Mouse (Mus musculus): Measurements from ENCODE around the gene Pde8b.
"Not testable (repeated sequence)": the region's sequence is repeated elsewhere in the genome, so short reads cannot be mapped to it uniquely, and the experiment has no call there.

The Pde8b gene

DNA sequence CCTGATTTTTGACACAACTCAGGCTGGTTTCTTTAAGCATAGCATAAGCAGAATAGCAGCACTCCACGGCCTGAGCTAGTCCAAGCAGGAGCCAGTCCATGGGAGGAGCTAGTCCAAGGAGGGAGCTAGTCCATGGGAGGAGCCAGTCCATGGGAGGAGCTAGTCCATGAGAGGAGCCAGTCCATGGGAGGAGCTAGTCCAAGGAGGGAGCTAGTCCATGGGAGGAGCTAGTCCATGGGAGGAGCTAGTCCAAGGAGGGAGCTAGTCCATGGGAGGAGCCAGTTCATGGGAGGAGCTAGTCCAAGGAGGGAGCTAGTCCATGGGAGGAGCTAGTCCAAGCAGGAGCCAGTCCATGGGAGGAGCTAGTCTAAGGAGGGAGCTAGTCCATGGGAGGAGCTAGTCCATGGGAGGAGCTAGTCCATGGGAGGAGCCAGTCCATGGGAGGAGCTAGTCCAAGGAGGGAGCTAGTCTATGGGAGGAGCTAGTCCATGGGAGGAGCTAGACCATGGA, 34.4 kb downstream of the Pde8b start:
- DNase-seq: not testable (repeated sequence)

DNA sequence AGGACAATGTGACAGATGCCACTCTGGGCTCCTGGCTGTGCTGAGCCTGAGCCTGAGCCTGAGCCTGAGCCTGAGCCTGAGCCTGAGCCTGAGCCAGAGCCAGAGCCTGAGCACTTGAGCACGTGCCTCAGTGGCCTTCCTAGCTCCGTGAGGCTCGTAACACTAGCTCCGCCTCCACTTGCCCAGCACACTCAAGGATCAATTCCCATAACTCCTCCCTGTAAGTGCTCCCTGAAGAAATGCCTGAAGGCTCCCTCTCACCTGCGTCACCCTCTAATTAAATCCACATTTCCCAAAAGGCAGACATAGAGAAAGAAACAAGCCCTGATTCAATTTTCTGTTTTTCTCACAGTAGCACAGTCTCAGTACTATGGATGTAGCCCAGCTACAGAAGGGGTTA, 37.8 kb downstream of the Pde8b start:
- no peak for DNase-seq

DNA sequence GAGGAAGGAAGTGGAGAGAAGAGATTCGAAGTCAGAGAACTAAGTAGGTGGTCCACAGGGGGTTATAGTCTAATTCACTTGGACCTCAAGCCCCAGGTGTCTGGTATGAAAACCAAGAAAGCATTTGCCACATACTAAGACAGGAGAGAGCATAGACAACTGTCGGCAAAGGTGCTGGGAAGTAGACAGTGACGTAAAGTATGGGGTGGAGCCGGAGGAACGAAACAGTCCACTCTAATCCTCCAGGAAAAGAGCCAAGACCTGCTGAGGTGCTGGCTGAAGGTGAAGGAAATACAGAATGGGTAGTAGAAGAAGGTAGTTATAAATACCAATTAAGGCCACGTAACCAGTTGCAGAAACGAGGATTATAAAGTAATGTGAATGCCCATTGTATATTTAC, 42.8 kb downstream of the Pde8b start:
- DNase-seq: not testable (repeated sequence)

DNA sequence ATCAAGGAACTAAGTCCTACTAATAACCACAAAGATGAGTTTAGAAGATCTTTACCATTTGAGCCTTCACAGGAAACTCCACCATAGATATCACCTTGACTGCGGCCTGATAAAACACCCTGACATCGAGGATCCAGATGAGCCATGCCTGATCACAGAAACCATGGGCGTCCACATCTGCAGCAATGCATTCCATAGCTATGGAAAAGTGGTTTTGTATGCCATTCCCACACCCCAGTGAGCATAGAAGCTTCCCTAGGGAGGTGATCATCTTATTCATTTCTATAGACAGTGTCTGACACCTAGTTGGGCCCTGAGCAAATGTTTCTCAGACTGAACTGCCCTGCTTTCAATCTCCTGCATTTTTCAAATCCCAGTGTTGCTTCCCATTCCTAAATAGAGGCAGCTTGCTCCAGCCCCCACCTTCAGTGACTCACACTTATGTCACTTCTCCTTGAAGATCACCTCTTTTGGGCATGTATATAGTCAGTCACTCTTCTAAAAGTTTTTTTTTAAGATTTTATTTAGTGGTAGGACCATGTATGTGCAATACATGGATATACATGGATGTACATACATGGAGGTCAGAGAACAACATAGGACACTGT, 47.9 kb downstream of the Pde8b start:
- DNase-seq: no peak

DNA sequence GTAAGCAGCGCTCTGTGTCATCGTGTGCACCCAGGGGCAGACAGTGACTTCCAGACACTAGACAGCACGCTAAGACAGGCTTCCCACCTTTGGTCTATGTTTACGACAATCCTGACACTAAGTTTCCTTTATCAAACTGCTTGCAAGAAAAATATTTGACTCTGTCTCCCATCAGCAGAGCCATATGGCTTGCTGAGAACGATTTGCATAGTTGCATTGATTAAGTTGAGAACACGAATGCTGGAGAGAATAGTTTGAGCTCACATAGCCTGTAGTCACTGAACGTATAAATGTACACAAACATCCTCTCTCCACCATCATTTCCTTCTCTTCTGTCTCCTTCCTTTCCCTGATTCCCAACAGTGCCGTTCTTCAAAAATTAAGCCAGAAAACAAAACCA, 49.3 kb downstream of the Pde8b start:
- no peak for DNase-seq

DNA sequence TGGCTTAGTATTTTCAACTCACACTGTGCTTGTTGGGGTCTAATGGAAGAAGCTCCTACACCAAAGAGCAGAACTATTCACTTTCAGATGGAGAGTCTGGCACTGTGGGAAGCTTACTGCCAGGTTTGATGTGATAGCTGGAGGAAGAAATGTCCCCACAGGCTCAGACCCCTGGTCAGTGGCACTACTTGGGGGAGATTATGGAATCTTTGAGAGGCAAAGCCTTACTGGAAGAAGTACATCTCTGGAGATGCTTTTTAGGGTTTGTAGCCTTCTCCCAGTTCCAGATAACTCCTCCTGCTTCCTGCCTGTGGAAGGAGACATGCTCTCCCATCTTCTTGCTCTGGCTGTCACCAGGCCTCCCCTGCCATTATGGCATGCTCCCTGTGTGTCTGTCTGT, 50.1 kb downstream of the Pde8b start:
- DNase-seq: no peak

DNA sequence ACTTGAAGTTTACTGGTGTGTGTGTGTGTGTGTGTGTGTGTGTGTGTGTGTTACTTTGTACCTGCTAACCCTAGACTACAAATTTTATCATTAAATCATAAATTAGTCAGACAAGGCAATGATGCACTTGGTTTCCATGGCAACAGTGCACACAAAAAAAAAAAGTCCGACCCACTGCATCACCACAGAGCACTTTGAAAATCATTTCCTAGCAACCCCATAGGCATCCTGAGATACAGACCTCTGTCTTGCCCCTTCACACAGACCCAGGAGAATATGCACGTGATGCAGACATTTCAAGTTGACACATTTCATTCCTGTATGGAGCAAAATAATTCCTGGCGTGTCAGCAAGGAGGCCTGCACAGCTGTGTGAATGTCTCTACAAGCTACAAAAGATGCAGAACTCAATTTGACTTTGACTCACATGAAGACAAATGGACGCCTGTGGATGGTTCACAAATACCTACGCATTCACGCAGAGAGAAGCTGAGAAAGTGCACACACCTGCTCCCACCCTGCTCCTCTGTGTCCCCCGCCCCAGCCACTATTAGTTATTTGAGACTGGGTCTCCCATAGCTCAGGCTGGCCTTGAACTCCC, 53.9 kb downstream of the Pde8b start:
- no peak for DNase-seq

DNA sequence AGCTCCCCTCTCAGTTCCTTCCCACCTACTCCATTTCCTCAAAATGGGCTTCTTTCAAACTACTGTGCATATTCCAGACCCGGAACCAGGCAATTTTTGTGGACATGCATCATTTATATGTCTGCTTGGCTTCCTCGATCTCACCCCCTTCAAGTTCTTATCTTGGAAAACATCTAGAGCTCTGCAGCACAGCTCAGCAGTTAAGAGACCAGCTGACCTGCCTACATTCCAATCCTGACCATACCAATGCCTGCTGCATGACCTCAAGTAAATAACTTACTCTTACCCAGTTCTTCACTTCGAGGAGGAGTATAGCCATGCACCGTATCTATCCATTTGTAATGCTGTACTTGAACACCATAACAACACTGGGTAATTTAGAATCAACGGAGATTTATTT, 58.2 kb downstream of the Pde8b start:
- DNase-seq: no peak

DNA sequence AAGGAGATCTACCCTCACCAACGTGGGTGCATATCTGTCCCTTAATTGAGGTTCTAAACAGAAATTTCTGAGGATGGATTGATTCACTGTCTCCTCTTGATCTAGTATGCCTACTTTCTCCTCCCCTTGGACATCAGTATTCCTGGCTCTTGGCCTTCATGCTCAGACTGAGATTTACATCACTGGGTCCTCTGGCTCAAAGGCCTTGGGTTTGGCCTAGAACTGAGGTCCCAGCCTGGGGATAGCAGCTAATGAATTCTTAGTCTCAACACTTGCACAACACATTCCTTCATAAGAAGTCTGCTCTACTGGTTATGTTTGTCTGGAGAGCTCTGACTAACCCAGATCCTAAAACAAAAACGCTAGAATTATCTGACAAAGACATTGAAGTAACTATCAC, 61.0 kb downstream of the Pde8b start:
- DNase-seq: no peak

DNA sequence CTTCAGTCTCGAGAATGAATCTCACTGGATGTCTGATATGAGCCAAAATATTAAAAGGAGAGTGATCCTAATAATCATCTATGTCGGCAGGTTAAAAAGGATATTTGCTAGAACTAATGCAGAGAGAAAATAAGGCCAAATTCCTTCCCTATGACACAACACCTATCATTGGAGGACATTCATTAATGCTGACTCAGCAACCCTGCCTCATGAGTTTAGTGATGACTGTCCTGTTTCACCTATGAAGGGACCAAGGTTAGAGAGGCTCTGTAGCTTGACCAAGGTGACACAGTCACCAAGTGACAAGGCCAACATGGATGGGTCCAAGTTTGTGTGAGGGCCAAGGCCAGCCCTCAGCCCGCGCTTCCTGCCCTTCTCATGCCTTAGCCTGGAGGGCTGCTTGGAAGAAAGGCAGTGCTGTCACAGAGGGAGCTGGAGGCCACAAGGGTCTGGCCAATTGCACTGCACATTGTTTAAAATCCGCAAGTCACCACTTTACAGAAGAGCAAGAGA, 62.9 kb downstream of the Pde8b start:
- DNase-seq: no peak

DNA sequence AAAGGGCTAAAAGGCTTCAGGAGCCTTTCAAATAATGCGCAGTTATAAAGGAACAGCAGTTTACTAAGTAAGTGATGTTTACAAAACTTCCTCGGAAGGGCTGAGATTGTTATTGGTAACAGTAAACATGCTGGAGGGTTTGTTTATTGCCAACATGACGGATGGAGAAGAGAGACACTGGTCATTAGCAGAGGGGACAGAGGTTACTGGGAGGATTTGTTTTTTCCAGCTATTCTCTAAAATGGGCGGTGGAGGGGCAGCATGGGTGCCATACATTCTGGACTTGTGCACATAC, 63.4 kb downstream of the Pde8b start:
- no peak for DNase-seq

DNA sequence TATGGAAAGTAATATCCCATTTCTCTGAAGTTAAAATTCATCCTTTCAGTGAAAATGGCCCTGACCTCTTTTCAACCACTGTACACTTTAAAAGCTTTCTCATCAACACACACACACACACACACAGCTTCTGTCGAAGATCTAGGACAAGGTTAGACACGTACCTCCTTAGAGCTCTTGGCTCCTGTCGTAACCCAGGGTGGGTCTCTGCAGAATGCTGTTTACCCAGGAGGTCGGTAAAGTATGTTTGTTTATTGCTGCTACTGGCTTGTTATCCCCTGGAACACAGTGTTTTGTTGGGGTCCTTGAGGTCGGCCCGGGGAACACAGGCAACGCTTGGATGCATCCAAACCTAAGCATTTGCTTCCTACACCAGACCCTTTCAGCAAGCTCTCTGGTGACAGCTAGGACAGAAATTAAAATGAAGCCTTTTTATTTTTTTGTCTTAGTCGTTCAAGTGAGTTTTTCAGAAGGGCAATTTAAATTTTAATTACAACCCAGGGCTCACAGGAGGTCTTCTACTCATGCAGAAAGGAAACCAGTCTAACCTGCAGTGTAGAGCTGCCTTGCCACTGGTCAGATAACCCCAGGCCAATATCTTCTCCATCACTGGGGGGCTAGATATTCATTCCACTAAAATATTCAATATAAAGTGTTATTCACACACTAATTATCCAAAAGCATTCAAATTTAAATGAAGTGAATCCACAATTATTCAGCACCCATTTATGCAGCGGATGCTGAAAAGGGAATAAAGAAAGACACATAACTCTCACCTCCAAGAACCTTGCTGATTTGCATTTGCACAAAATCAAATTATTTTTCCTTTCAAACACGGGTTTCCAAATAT, 64.0 kb downstream of the Pde8b start:
- no peak for DNase-seq

DNA sequence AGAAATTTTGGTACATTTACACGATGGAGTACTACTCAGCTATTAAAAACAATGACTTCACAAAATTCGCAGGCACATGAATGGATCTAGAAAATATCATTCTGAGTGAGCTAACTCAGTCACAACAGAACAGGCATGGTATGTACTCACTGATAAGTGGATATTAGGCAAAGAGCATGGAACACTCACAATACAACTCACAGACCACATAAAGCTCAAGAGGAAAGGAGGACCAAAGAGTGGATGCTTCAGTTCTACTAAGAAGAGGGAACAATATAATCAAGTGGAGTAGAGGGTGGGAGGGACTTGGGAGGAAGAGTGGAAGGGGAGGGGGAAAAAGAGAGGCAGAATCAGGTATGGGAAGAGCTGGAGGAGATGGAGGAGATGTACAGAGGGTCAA, 66.5 kb downstream of the Pde8b start:
- DNase-seq: no peak

DNA sequence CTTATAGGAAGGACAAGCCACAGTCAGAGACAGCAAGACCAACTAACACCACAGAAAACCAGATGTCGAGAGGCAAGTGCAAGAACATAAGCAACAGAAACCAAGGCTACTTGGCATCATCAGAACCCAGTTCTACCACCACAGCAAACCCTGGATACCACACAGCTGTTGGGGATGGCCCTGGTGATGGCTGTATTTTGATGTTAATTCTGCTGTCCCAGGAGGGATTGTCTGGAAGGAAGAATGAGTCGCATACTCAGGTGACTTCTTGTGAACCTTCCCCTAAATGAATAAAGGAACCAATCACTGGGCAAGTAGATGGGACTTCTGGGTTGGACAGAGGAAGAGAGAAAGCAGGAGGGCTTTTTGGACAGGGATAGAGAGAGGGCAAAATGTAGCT, 69.9 kb downstream of the Pde8b start:
- no peak for DNase-seq

DNA sequence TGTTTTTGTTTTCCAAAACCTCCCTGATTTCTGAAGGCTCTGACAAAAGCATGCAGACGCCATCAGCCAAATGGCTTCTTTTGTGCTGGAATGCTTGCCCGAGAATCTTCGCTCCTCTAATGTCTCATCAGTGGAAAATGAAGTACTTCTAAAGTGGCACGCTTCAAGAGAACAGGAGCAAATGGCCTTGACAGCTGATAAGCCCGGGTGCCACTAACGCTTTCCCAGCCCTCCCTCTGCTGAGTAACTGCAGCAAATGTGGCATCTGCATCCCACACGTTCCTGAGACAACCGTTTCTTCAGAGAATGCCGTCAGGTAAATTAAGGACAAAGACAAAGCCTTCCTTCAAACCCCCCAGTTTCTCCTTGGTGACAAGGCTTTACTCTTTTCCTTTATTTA, 72.8 kb downstream of the Pde8b start:
- DNase-seq: no peak

DNA sequence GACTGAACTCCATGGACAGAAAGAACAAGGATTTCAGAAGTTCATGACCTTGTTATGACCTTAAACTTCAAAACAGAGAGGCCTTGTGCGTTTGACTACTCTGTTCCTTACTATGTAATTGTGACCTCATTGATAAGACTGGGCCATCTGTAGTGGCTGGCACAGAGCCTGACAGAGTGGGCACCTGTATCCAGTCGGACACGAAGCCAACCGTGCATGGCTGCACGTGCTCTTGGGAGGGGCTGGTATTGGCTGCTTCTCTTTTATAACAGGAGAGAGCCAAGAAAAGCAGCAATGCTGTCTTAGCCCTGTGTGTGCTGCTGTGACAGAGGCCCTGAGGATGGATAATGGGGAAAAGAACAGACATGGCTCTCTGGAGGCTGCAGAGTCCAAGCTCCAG, 73.7 kb downstream of the Pde8b start:
- DNase-seq: no peak

DNA sequence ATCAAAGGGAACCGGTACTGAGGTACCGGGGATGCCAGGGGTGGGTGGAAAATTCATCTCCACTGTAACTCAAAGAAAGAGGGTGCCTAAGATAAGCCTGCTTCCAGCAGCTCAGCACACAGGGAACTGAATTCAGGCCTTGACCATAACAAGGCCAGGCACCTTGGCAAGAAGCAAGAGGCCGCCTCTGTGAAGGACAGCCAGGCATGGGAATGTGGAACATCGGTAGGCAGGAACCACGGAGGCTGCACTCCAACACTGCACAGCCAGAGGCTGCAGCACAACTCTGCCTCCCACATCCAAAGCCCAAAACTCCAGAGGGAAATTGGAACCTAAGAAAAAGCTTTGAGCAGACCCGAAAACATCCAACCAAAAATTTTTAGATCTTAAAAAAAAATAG, 75.9 kb downstream of the Pde8b start:
- DNase-seq: no peak

DNA sequence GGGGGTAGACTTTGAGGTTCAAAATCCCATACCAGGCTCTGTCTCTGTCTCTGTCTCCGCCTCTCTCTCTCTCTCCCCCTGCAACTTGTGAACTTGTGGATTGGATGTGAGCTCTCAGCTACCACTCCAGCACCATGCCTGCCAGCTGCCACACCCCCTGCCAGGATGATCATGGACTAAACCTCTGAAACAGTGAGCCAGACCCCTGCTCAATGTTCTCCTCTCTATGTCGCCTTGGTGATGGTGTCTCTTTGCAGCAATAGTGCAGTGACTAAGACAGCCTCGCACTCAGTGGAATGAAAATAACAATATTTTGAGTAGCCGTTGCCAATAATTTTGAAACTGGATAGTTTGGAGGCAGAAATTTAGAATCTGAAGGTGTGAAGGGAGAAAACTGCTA, 77.8 kb downstream of the Pde8b start:
- DNase-seq: no peak

DNA sequence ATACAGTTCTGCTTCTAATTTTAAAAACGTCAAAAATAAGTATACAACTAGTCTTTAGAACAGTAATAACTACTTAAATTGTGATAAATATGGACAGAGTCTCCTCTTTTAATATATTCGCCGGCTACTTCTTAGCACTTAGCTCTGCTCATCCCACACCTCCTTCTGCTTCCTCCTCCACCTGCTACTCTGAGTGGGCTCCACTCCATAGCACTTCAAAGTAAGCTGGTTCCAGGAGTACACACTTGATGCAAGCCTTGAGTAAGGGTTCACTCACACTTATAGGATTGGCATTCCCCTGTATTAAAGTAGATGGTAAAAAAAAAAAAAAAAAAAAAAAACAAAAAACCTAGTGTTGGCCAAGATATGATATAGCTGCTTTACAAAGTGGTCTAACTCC, 89.9 kb downstream of the Pde8b start:
- DNase-seq: no peak

DNA sequence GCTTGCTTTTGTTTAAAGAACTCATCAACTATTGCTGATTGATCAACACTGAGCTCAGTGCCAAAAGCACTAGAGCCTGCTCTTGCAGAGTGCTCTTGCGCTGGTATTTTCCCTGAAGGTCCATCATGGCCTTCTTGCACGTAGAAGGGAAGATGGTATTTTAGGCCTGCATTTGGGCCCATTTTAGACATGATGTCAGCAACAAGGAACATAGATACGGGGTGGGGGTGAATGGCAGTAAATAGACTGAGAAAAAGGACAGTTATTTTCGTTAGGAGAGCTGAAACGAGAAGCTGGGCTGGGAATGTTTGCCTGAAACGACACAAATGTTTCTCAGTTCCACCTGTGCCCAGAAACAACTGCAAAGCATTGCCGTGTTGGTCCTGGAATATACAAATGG, 91.2 kb downstream of the Pde8b start:
- no peak for DNase-seq

DNA sequence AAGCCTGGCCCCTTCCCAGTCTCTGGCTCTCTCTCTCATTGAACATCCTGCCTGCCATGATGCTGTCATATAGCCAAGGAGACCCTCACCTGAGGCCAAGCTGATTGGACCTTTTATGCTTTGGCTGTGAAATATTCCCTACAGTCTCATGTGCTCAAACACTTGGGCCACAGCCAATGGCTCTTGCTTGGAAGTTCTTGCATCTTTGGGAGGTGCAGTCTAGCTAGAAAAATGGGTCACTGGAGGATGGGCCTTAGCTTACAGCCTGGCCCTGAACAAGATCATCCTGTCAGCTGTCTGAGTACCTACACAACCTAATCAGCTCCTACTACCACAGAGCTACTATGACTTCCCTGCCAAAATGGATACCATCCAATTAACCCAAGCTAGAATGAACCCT, 105.4 kb downstream of the Pde8b start:
- DNase-seq: no peak

DNA sequence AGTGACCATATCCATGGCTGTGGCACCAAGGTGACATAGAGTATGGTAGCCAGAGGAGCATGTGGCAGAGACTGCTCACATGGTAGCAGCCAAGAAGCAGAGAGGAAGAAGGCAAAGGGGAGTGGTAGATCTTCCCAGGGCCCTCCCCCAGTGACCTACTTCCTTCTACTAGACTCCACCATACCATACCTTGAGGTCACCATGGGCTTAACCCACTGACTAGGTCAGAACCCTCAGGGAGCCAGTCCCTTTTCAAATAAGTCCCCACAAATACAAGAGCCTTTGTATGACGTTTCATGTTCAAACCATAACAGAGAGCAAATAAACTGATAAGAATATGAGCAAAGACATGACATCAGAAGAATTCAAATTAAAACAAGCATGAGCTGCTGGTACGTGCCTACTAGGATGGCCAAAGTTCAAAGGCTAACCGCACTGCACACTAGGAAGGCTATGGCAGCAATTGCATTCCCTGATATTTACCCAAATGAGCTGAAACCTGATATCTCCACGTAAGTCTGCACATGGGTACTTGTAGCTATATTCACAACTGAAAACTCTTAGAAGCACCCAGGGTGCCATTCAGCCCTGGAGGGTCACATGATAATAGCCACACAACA, 109.6 kb downstream of the Pde8b start:
- DNase-seq: no peak

DNA sequence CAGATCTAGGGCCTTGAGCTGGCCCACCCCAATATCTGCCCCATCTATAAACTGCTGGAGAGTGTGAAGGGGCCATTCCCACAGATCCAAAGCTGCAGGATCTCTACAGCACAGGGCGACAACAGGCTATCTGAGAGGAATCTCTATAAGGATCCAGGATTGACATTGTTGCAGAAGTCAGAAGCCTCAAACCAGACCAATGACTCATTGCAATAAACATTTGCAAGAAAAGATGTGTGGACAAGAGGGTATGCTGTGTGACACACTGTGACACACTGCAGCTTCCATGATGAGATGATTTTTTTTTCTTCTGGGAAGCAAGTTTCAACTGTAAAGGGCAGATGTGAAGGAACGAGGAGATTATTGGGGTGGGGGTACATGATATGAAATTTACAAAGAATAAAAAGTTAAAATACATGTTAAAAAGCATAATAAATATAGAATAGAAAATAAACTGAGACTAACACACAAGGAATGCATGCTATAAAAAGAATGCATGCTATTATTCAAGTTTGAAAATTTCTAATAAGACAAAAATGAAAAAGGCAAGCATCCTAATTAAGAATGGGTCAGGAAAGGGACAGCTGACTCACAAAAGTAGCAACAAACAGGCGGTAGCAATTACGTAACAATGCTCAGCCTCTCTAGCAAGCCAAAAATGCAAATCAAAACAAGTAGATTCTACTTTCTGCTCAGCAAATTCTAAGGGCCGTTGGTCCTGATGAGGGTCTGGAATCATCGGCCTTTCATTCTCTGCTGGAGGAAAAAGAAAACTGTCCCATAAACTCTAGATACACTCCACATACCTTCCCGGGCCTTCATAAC, 114.6 kb downstream of the Pde8b start:
- no peak for DNase-seq

All from liver (tissue).